In the genomic region with DNA sequence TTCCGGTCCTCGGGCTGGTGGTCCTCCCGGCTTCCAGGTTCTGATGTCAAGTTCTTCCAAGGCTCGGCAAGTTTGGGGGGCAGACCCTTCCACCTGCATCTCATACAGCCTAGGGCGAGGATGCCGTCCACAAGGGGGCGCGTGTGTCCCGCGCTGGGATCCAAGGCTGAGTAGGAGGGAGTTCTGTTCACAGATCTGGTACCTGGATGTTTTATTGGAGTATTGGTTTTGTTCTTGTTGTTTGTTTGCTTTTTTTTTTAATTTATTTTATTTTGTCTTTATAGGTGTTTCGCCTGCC, we compare ENCODE assay signal across 7 mouse cellular contexts. TPM values are rescaled to one million over a fixed set of nuclear protein-coding genes. Genes with fewer than 3 reads are reported as not detected.
DNase-seq lines count a peak whose midpoint lies in the region; ATAC-seq lines count a peak whose summit lies in the region.

No protein-coding gene starts in this region.

- peak overlapping the region; percentile 21 for H3K4me2 ChIP-seq in limb, embryonic 11.5 days (ENCODE audit: low read depth, severe bottlenecking)
- H3K4me2 ChIP-seq in midbrain, embryonic 14.5 days (ENCODE audit: low read length) = peak overlapping the region; percentile 35

- H3K4me3 ChIP-seq in limb, embryonic 11.5 days (ENCODE audit: low read depth, low read length) = no peak overlapping the region
- no peak overlapping the region for H3K4me3 ChIP-seq in midbrain, embryonic 14.5 days (replicated peaks; ENCODE audit: low read depth, low read length)

- H3K36me3 ChIP-seq in limb, embryonic 11.5 days (ENCODE audit: control insufficient read depth, insufficient read depth, low read length) = no peaks in the 10 kb centered on the region
- no peaks in the 10 kb centered on the region for H3K36me3 ChIP-seq in midbrain, embryonic 14.5 days (ENCODE audit: control insufficient read depth, insufficient read depth, low read length)

- DNase-seq in adrenal gland, adult 8-10 months = peak; percentile 57
- DNase-seq in embryo, embryonic 9.5 days (ENCODE audit: extremely low spot score) = peak; percentile 84
- peak; percentile 97 for DNase-seq in heart, adult 11 months
- DNase-seq in kidney, adult 18-20 months = peak; percentile 87
- peak; percentile 89 for DNase-seq in limb, embryonic 11.5 days (ENCODE audit: low spot score)
- DNase-seq in midbrain, embryonic 14.5 days = peak; percentile 86
- peak; percentile 60 for DNase-seq in spleen, adult 12 weeks (ENCODE audit: low spot score)

- H3K4me1 ChIP-seq in limb, embryonic 11.5 days (ENCODE audit: control insufficient read depth, insufficient read depth, low read length) = no peaks in the 10 kb centered on the region
- no peaks in the 10 kb centered on the region for H3K4me1 ChIP-seq in midbrain, embryonic 14.5 days (ENCODE audit: control insufficient read depth, insufficient read depth, low read length)

- H3K27me3 ChIP-seq in limb, embryonic 11.5 days (ENCODE audit: control insufficient read depth, insufficient read depth, low read length) = 0 out of 2 replicates have a peak, but pooled peaks cover 2% of the 10 kb centered on the region
- no peaks in the 10 kb centered on the region for H3K27me3 ChIP-seq in midbrain, embryonic 14.5 days (ENCODE audit: control insufficient read depth, insufficient read depth, low read length)

- no peaks in the 10 kb centered on the region for H3K9me3 ChIP-seq in limb, embryonic 11.5 days (ENCODE audit: control insufficient read depth, low read length)
- no peaks in the 10 kb centered on the region for H3K9me3 ChIP-seq in midbrain, embryonic 14.5 days (ENCODE audit: control insufficient read depth, low read length)

- no peak overlapping the region for H3K9ac ChIP-seq in limb, embryonic 11.5 days (ENCODE audit: low read length)
- no peak overlapping the region for H3K9ac ChIP-seq in midbrain, embryonic 14.5 days (replicated peaks; ENCODE audit: low read length)

- peak; percentile 82 for ATAC-seq in limb, embryonic 11.5 days (ENCODE audit: insufficient number of reproducible peaks, low FRiP score, low TSS enrichment, low read depth)
- ATAC-seq in midbrain, embryonic 14.5 days (ENCODE audit: low FRiP score, low TSS enrichment) = peak; percentile 70

- H3K27ac ChIP-seq in limb, embryonic 11.5 days (replicated peaks; ENCODE audit: low read depth, low read length) = no peak overlapping the region
- H3K27ac ChIP-seq in midbrain, embryonic 14.5 days (replicated peaks; ENCODE audit: low read depth, low read length) = no peak overlapping the region

- WGBS in limb, embryonic 11.5 days = 1% methylated on average over 11 of the region's 11 CpGs
- WGBS in midbrain, embryonic 14.5 days = 2% methylated on average over 11 of the region's 11 CpGs

RNA-seq across cellular contexts. Expression of a gene that starts 8.6 kb away (rescaled TPM):
- total RNA-seq in adrenal gland, adult 8-10 months (2022) = under 1 TPM in 3 of 4 experiments, not detected in 1; 0.21 to 0.30 (median 0.26) TPM
- polyA plus RNA-seq in limb, embryonic 11.5 days (2014; fragmentation: Nextera tagmentation; extraction: Ambion mirVana) = 8.4 and 9.3 TPM in 2 replicates
- 5.2 and 6.7 TPM in 2 replicates for polyA plus RNA-seq in midbrain, embryonic 14.5 days (2014; fragmentation: Nextera tagmentation; extraction: Ambion mirVana)

RNA-seq across cellular contexts. Expression of a gene that starts 9.0 kb away (rescaled TPM):
- total RNA-seq in adrenal gland, adult 8-10 months (2022) = 1 to 10 TPM; 4.4 to 6.8 (median 6.6) TPM
- polyA plus RNA-seq in limb, embryonic 11.5 days (2014; fragmentation: Nextera tagmentation; extraction: Ambion mirVana) = 11.1 and 11.8 TPM in 2 replicates
- polyA plus RNA-seq in midbrain, embryonic 14.5 days (2014; fragmentation: Nextera tagmentation; extraction: Ambion mirVana) = 324 and 344 TPM in 2 replicates

RNA-seq across cellular contexts. Expression of a gene that starts 18.3 kb away (rescaled TPM):
- 1 to 10 TPM; 1.5 to 4.3 (median 2.5) TPM for total RNA-seq in adrenal gland, adult 8-10 months (2022)
- polyA plus RNA-seq in limb, embryonic 11.5 days (2014; fragmentation: Nextera tagmentation; extraction: Ambion mirVana) = 0.43 and 0.51 TPM in 2 replicates
- polyA plus RNA-seq in midbrain, embryonic 14.5 days (2014; fragmentation: Nextera tagmentation; extraction: Ambion mirVana) = 3.3 and 3.4 TPM in 2 replicates

RNA-seq across cellular contexts. Expression of a gene that starts 36.9 kb away (rescaled TPM):
- 100 to 1,000 TPM in 2 of 4 experiments, 10 to 100 TPM in 2; 66.5 to 128 (median 97.6) TPM for total RNA-seq in adrenal gland, adult 8-10 months (2022)
- polyA plus RNA-seq in limb, embryonic 11.5 days (2014; fragmentation: Nextera tagmentation; extraction: Ambion mirVana) = 4.5 TPM in 2 replicates
- 31.6 and 32.9 TPM in 2 replicates for polyA plus RNA-seq in midbrain, embryonic 14.5 days (2014; fragmentation: Nextera tagmentation; extraction: Ambion mirVana)

RNA-seq across cellular contexts. Expression of a gene that starts 37.7 kb away (rescaled TPM):
- 1 to 10 TPM in 3 of 4 experiments, under 1 TPM in 1; 0.70 to 4.4 (median 2.2) TPM for total RNA-seq in adrenal gland, adult 8-10 months (2022)
- polyA plus RNA-seq in limb, embryonic 11.5 days (2014; fragmentation: Nextera tagmentation; extraction: Ambion mirVana) = 1.0 and 1.1 TPM in 2 replicates
- 1.2 and 1.7 TPM in 2 replicates for polyA plus RNA-seq in midbrain, embryonic 14.5 days (2014; fragmentation: Nextera tagmentation; extraction: Ambion mirVana)

Comparison
In these comparisons a context has a peak if more than half of its experiments do, and no peak if none do; other contexts are left out.
1. RNA of a gene that starts 9.0 kb away (polyA plus RNA-seq): 324 to 344 TPM in midbrain, embryonic 14.5 days; 11.1 to 11.8 TPM in limb, embryonic 11.5 days; every median in the first group is over 10 times any median in the second.
2. Peak in every context shown above with its lines, with median percentiles within 50 percentile points of each other: DNase-seq.